Mouse (Mus musculus): ENCODE data around the gene Lexm.

- TF ChIP-seq CTCF (IDR thresholded peaks at IDR 0.05; ENCODE audit: borderline replicate concordance, control insufficient read depth, extremely low read depth, insufficient read depth, low read length, poor library complexity) (no peak), POLR2A (IDR thresholded peaks at IDR 0.05; ENCODE audit: control insufficient read depth, extremely low read depth, insufficient read depth, low read length, poor library complexity) (no peak)
These were observed 35.5 kb upstream of the Lexm start for GRCm38 (mm10) chr4:106652546-106652945.
